Mouse (Mus musculus) liver, postnatal 0 days (tissue): ENCODE data around the gene Ccdc12. TPM values are rescaled to one million over a fixed set of nuclear protein-coding genes. Genes with fewer than 3 reads are reported as not detected.

Source experiments
- ATAC-seq: fragments of 200-750 bp; cut with Nextera tagmentation; 2 replicates; pipeline ENCODE4 v1.8.0; 2017; ENCODE audit warnings: mild to moderate bottlenecking, moderate library complexity
- DNase-seq: peaks from one replicate; pipeline ENCODE4 v3.0.0-alpha.2; 2016
- H3K27ac ChIP-seq: fragments of 300-500 bp; sonication (generic); 2 replicates; pipeline ENCODE4 v1.5.1; 2014; ENCODE audit warnings: antibody characterized with exemption, moderate library complexity, mild to moderate bottlenecking, low read depth
- H3K27me3 ChIP-seq: fragments of 300-500 bp; sonication (generic); 2 replicates; pipeline ENCODE4 v1.6.1; 2014; ENCODE audit warnings: low read length, control low read depth, mixed read lengths; ENCODE audit not compliant: insufficient read depth
- H3K36me3 ChIP-seq: fragments of 300-500 bp; sonication (generic); replicated peaks from 2 replicates; pipeline ENCODE4 v1.6.1; 2014; ENCODE audit warnings: mild to moderate bottlenecking, control low read depth, low read length, moderate library complexity, mixed read lengths; ENCODE audit not compliant: insufficient read depth
- H3K4me1 ChIP-seq: fragments of 300-500 bp; sonication (generic); 2 replicates; pipeline ENCODE4 v1.6.1; 2014; ENCODE audit warnings: antibody characterized with exemption, mild to moderate bottlenecking, control low read depth; ENCODE audit not compliant: insufficient read depth
- H3K4me2 ChIP-seq: fragments of 300-500 bp; sonication (generic); 2 replicates; pipeline ENCODE4 v1.6.1; 2014; ENCODE audit warnings: low read depth, mild to moderate bottlenecking, low read length, moderate library complexity, mixed read lengths
- H3K4me3 ChIP-seq: fragments of 300-500 bp; sonication (generic); 2 replicates; pipeline ENCODE4 v1.5.1; 2014; ENCODE audit warnings: low read depth, low read length
- H3K9ac ChIP-seq: fragments of 300-500 bp; sonication (generic); replicated peaks from 2 replicates; pipeline ENCODE4 v1.6.1; 2014; ENCODE audit warnings: mild to moderate bottlenecking, moderate library complexity
- H3K9me3 ChIP-seq: fragments of 300-500 bp; sonication (generic); 2 replicates; pipeline ENCODE4 v1.6.1; 2016; ENCODE audit warnings: mild to moderate bottlenecking, control low read depth, low read length, mixed read lengths
- CTCF ChIP-seq: sonication (generic); IDR thresholded peaks from 2 replicates; pipeline ENCODE4 v1.5.1; 2016; ENCODE audit warnings: antibody characterized with exemption, low read depth
- EP300 ChIP-seq: IDR thresholded peaks from 2 replicates; pipeline ENCODE4 v1.6.1; 2016; ENCODE audit warnings: antibody characterized with exemption, low read depth, mild to moderate bottlenecking
- WGBS: fragments of 180-500 bp; shearing (Covaris S2); extraction: QIAGEN DNeasy Blood & Tissue Kit; methylation state at CpG from one replicate; pipeline ENCODE4 v1.1.7; 2014; ENCODE audit not compliant: insufficient replicate concordance; 5-methylcytosine and 5-hydroxymethylcytosine counted together
- polyA plus RNA-seq: library from polyadenylated mRNA; unstranded; fragments of >200 nt; fragmentation: Nextera tagmentation; extraction: Ambion mirVana; gene quantifications from 2 replicates; pipeline ENCODE4 v1.2.1, GENCODE M21; 2015

The Ccdc12 gene
- polyA plus RNA-seq, 1 experiment from 2014 or later: 69.3 TPM

DNA sequence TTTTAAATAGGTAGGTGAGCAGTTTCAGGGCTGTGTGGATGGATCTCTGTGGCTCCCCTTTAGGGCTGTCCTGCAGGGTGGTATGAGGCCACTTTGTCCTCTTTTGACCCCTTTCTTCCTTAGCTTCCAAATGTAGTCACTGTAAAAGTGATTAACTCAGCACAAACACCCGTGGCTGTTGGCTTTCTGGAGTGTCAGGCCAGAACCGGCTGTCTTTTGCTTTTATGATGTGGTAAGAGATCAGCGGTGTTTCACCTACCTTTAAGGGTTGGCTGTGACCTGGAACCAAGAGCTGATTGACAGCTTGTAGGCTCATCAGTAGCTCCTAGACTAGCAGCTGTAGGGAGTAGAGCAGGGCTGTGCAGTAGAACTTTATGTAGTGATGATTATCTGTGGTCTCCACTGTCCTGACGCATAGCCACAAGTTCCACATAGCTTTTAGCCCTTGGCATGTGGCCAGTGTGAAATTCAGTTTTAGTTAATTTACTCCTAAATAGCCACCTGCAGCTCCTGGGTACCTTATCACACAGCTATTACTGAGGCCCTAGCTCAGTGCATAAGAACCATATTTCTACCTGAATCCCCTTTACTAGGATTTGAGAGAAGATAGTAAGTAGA is 11.0 kb downstream of the Ccdc12 start:
- no peaks in the 10 kb centered on the region; the same call in 1 of the 2 replicates for H3K36me3 ChIP-seq
- DNase-seq (no peak), ATAC-seq (no peak)
- TF ChIP-seq CTCF (no peak), EP300 (no peak)
- peaks cover 72% of the 10 kb centered on the region for H3K4me1 ChIP-seq
- H3K9me3 ChIP-seq: no peaks in the 10 kb centered on the region
- 28% methylated on average over 4 of the region's 4 CpGs for WGBS
- H3K27me3 ChIP-seq: no peaks in the 10 kb centered on the region
- no peak overlapping the region for H3K4me2 ChIP-seq
- peak overlapping the region; percentile 30; the same call in 1 of the 2 replicates for H3K27ac ChIP-seq
- no peak overlapping the region; the same call in 1 of the 2 replicates for H3K9ac ChIP-seq
- no peak overlapping the region for H3K4me3 ChIP-seq

DNA sequence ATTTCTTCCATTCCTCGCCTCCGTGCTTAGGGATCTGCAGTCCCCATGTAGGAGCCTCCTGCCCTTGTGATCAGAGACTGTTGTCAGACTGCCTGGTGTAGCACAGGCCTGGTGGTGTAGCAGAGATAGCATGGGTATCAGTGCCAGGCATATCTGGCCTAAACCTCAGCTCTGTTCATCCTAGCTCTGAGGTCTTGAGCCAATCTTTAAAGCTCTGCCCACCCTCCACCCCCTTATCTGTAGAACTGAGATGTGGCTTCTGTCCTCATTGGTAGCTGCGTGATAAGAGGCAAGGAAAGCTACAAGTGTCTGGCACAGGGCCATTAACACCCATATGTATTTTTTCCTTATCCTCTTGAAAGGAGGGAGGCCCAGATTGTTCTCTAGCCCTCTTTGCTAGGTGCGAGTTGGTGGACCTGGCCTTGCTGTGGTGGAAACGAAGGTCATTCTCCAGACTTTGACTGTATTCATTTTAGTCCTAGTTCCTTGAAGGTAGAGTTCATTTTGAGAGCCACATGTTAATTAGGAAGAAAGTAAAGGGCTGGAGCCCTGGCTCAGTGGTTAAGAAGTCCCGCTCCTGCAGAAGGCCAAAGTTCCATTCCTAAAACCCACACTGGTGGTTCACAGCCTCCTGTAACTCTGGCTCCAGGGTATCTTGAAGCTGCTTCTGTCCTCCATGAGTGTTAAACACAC is 12.4 kb downstream of the Ccdc12 start:
- ATAC-seq: peak; percentile 82
- H3K4me2 ChIP-seq: no peak overlapping the region
- peak; percentile 31 for DNase-seq
- H3K4me1 ChIP-seq: peaks cover 75% of the 10 kb centered on the region
- no peaks in the 10 kb centered on the region; the same call in 1 of the 2 replicates for H3K36me3 ChIP-seq
- no peaks in the 10 kb centered on the region for H3K27me3 ChIP-seq
- H3K4me3 ChIP-seq: no peak overlapping the region
- H3K27ac ChIP-seq: no peak overlapping the region
- WGBS: 58% methylated on average over 6 of the region's 6 CpGs
- TF ChIP-seq CTCF (no peak), EP300 (peak; percentile 95)
- H3K9ac ChIP-seq: no peak overlapping the region
- H3K9me3 ChIP-seq: no peaks in the 10 kb centered on the region

DNA sequence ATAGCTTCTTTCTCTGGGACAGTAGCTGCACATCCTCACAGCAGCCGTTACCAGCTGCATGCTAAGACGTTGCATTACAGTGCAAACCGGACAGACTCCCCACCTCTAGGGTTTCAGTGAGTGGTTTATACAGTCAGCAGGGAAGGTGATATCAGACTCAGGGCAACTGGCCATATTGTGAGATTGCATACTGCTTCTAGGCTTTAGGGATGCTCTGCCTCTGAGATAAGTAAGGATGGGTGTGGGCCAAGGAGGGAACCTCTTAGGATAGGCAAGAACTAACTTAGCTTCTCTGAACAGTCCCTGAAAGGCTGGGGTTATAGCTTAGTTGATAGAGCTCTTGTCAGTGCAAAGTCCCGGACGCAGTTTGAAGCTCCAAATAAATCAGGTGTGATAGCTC is 13.5 kb downstream of the Ccdc12 start:
- ATAC-seq (no peak), DNase-seq (no peak)
- Histone ChIP-seq H3K9me3 (no peaks in the 10 kb centered on the region), H3K4me3 (no peak overlapping the region), H3K36me3 (no peaks in the 10 kb centered on the region; the same call in 1 of the 2 replicates), H3K27me3 (no peaks in the 10 kb centered on the region), H3K4me2 (no peak overlapping the region), H3K4me1 (peaks cover 73% of the 10 kb centered on the region), H3K27ac (no peak overlapping the region), H3K9ac (no peak overlapping the region)
- 73% methylated on average over 5 of the region's 5 CpGs for WGBS
- TF ChIP-seq CTCF (no peak), EP300 (0 out of 2 replicates have a peak, but pooled peaks have one; percentile 35)

DNA sequence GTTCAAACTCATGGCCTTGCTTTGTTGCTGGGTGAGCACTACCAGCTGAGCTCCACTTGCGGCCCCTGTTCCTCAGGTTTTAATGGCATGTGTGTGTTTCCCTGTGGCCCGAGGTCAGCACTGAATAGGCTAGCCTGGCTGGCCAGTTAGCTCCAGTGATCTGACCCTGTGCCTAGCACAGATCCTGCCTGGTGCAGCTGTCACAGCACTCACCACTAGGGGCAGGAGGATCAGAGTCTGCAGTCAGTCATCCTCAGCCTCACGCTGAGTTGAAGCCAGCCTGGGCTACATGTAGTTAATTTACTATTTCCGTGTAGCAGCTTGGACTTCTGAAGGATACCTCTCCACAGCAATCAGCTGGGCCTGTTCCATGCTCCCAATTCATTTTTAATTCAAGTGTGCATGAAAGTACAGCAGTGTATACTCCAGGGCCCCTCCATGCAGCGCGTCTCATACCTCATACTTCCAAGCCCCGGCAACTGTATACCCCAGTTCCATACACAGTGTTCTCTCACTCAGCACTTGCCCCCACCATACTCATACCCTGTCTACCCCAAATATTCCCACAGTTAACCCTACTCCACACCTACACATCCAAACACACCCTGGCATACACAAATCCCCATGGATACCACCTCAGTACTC is 16.3 kb downstream of the Ccdc12 start:
- H3K4me2 ChIP-seq: no peak overlapping the region; the same call in 1 of the 2 replicates
- no peaks in the 10 kb centered on the region; the same call in 1 of the 2 replicates for H3K36me3 ChIP-seq
- peak; percentile 83 for TF ChIP-seq CTCF
- no peak for TF ChIP-seq EP300
- no peak overlapping the region for H3K9ac ChIP-seq
- H3K4me1 ChIP-seq: peaks cover 73% of the 10 kb centered on the region
- H3K4me3 ChIP-seq: no peak overlapping the region
- peak; percentile 60 for DNase-seq
- 0 out of 2 replicates have a peak overlapping the region, but pooled peaks have one; percentile 29 for H3K27ac ChIP-seq
- no peaks in the 10 kb centered on the region for H3K9me3 ChIP-seq
- no peak for ATAC-seq
- 64% methylated on average over 7 of the region's 7 CpGs for WGBS
- no peaks in the 10 kb centered on the region for H3K27me3 ChIP-seq

DNA sequence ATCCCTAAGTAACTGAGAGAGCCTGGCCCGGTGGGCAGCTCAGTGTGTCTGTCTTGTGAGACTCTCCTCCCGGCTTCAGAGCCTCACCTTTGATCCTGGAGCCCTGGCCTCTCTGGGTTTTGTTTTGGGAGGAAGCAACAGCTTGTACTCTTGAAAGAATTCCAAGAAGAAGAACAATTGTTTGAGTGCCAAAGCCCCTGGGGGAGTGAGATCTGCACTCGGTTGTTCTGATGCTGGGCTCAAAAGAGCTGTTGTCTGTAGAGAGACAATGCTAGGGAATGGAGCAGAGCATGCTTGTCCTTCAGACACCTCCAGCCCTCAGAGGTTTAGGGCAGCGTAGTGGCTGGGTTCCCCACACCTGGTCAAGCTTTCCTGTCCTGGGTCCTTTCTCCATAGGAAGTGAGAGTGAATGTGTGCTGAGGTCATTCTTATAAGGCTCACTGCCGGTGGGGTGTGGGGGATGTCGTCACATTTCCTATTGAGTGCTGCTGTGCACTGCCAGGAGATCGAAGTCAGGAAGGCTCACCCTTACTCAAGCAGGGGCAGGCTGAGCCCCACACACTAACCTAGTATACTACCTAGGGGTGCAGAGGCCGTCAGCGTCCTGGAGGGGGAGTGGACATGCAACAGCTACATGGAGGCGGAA is 16.9 kb downstream of the Ccdc12 start:
- Histone ChIP-seq H3K4me1 (peaks cover 73% of the 10 kb centered on the region), H3K27me3 (no peaks in the 10 kb centered on the region), H3K4me3 (no peak overlapping the region), H3K4me2 (no peak overlapping the region; the same call in 1 of the 2 replicates), H3K27ac (peak overlapping the region; percentile 29; the same call in 1 of the 2 replicates), H3K9ac (no peak overlapping the region), H3K36me3 (no peaks in the 10 kb centered on the region; the same call in 1 of the 2 replicates), H3K9me3 (no peaks in the 10 kb centered on the region)
- DNase-seq: peak; percentile 33
- WGBS: 45% methylated on average over 10 of the region's 10 CpGs
- TF ChIP-seq EP300 (no peak), CTCF (no peak)
- no peak for ATAC-seq

DNA sequence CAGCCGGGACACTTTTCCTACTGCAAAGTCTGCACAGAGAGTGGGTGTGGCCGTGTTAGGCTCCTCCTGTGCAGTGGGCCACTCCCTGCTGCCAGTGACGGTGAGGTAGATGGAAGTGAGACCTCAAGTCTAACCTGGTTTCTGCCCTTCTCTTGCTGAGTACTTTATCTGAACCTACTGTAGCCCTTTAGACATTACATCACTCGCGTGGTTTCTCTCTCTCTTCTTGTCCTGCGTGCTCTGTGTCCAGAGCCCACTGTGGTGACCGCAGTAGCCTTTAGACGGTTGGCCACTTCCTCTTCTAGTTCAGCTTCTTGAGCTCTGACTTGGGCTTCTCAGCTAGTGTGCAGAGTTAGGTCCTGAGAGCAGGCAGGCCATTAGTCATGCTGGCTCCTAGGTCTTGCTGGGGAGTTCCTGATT is 20.2 kb downstream of the Ccdc12 start:
- peak; percentile 59 for DNase-seq
- Histone ChIP-seq H3K4me2 (peak overlapping the region; percentile 26; the same call in 1 of the 2 replicates), H3K4me3 (no peak overlapping the region), H3K9ac (no peak overlapping the region), H3K9me3 (no peaks in the 10 kb centered on the region), H3K27ac (peak overlapping the region; percentile 64; the same call in 1 of the 2 replicates), H3K4me1 (peaks cover 51% of the 10 kb centered on the region), H3K27me3 (no peaks in the 10 kb centered on the region), H3K36me3 (no peaks in the 10 kb centered on the region)
- no peak for TF ChIP-seq EP300
- no peak for TF ChIP-seq CTCF
- peak; percentile 70 for ATAC-seq
- WGBS: 30% methylated on average over 8 of the region's 8 CpGs
